Mouse (Mus musculus) myocyte (in vitro differentiated cells): ENCODE data around the gene Gm28038. TPM values are rescaled to one million over a fixed set of nuclear protein-coding genes. Genes with fewer than 3 reads are reported as not detected.

Experiments
- H3K27me3 ChIP-seq: one replicate; pipeline ENCODE4 v1.6.1; 2011; ENCODE audit not compliant: control insufficient read depth, insufficient read depth, insufficient read length
- H3K36me3 ChIP-seq: one replicate; pipeline ENCODE4 v1.6.1; 2011; ENCODE audit not compliant: control insufficient read depth, insufficient read depth
- H3K4me2 ChIP-seq: one replicate; pipeline ENCODE4 v1.6.1; 2011; ENCODE audit warnings: low read depth, control low read depth
- H3K4me3 ChIP-seq: one replicate; pipeline ENCODE4 v1.5.1; 2011; ENCODE audit warnings: mild to moderate bottlenecking, control low read depth, moderate library complexity
- H3K79me2 ChIP-seq: one replicate; pipeline ENCODE4 v1.6.1; 2011; ENCODE audit not compliant: control insufficient read depth, insufficient read depth
- H3ac ChIP-seq: one replicate; pipeline ENCODE4 v1.6.1; 2011; ENCODE audit not compliant: control insufficient read depth, insufficient read length
- CEBPB ChIP-seq: IDR thresholded peaks from 2 replicates; pipeline ENCODE4 v1.6.1; 2011; ENCODE audit warnings: mild to moderate bottlenecking, moderate library complexity; ENCODE audit not compliant: poor library complexity, insufficient read depth, severe bottlenecking
- E2F4 ChIP-seq: IDR thresholded peaks from one replicate; pipeline ENCODE4 v1.6.1; 2011; ENCODE audit warnings: mild to moderate bottlenecking, control low read depth, moderate library complexity; ENCODE audit not compliant: insufficient read depth
- MAX ChIP-seq: IDR thresholded peaks from one replicate; pipeline ENCODE4 v1.6.1; 2011; ENCODE audit warnings: low read depth, mild to moderate bottlenecking, control low read depth
- MYOD1 ChIP-seq, 3 experiments: IDR thresholded peaks; one replicate each; pipeline ENCODE4 v1.6.1; 2011; ENCODE audit warnings: control low read depth in 2 of 3, low read depth in 2 of 3, mild to moderate bottlenecking in 2 of 3, moderate library complexity in 1 of 3; ENCODE audit not compliant: insufficient read length in 2 of 3, control insufficient read depth in 1 of 3
- MYOG ChIP-seq, 3 experiments: IDR thresholded peaks; one replicate each; pipeline ENCODE4 v1.6.1; 2011; ENCODE audit warnings: control low read depth in 2 of 3, low read depth in 2 of 3, mild to moderate bottlenecking in 2 of 3; ENCODE audit not compliant: insufficient read length in 2 of 3, control insufficient read depth in 1 of 3, insufficient read depth in 1 of 3
- POLR2A ChIP-seq: IDR thresholded peaks from one replicate; pipeline ENCODE4 v1.6.1; 2011; ENCODE audit warnings: low read depth, mild to moderate bottlenecking, control low read depth, moderate library complexity; ENCODE audit not compliant: insufficient read length
- POLR2AphosphoS2 ChIP-seq: IDR thresholded peaks from one replicate; pipeline ENCODE4 v1.6.1; 2011; ENCODE audit warnings: low read depth, control low read depth; ENCODE audit not compliant: insufficient read length
- REST ChIP-seq: IDR thresholded peaks from one replicate; pipeline ENCODE4 v1.6.1; 2011; ENCODE audit warnings: mild to moderate bottlenecking, control low read depth, moderate library complexity; ENCODE audit not compliant: insufficient read depth, insufficient read length
- SRF ChIP-seq: IDR thresholded peaks from one replicate; pipeline ENCODE4 v1.6.1; 2011; ENCODE audit warnings: low read depth; ENCODE audit not compliant: control insufficient read depth, insufficient read length
- TCF12 ChIP-seq: IDR thresholded peaks from one replicate; pipeline ENCODE4 v1.6.1; 2011; ENCODE audit warnings: mild to moderate bottlenecking, control low read depth; ENCODE audit not compliant: poor library complexity, insufficient read depth, severe bottlenecking
- TCF3 ChIP-seq: IDR thresholded peaks from one replicate; pipeline ENCODE4 v1.6.1; 2011; ENCODE audit warnings: low read depth, control low read depth; ENCODE audit not compliant: insufficient read length
- USF1 ChIP-seq: IDR thresholded peaks from one replicate; pipeline ENCODE4 v1.6.1; 2011; ENCODE audit warnings: low read depth, mild to moderate bottlenecking, control low read depth, moderate library complexity
- polyA plus RNA-seq: library from polyadenylated mRNA; unstranded; fragments of >200 nt; fragmentation: generic; extraction: Trizol; gene quantifications from one replicate; pipeline ENCODE4 v1.2.1, GENCODE M21; 2012; ENCODE audit warnings: missing spikeins

Gene Gm28038
- polyA plus RNA-seq, 1 experiment = not detected

DNA sequence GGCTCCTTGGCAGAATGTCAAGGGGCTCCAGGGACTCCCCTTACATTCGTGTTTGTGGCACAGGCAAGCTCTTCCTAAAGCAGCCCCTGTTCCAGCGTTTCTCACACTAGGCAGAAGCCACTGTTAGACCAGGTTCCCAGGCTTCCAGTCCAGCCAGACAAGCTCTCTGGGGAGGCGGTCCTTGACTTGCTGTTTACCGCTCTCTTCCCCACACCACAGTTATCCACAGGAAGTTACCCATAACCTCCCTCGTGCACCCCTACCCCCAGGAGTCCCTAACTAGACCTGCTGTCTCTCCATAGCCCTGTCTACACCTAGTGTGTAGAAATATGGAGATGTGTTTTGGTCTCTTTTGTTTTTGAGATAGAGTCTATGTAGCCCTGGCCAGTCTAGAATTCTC, 27.0 kb upstream of the Gm28038 start:
- TF ChIP-seq REST (no peak), SRF (no peak), TCF3 (no peak), MYOG (IDR thresholded peaks at IDR 0.05; ENCODE audit: control insufficient read depth in 1 of 3, insufficient read depth in 1 of 3, insufficient read length in 2 of 3, low read depth in 2 of 3) (no peak), TCF12 (no peak), CEBPB (no peak), MYOD1 (IDR thresholded peaks at IDR 0.05; ENCODE audit: control insufficient read depth in 1 of 3, insufficient read length in 2 of 3, low read depth in 2 of 3) (no peak), USF1 (no peak), E2F4 (no peak), MAX (no peak), POLR2A (no peak), POLR2AphosphoS2 (no peak)
- H3K36me3 ChIP-seq = peaks cover 30% of the 10 kb centered on the region
- H3K79me2 ChIP-seq = peaks cover 53% of the 10 kb centered on the region
- no peak overlapping the region for H3K4me2 ChIP-seq
- no peaks in the 10 kb centered on the region for H3K27me3 ChIP-seq
- H3ac ChIP-seq = no peak overlapping the region
- H3K4me3 ChIP-seq = no peak overlapping the region

DNA sequence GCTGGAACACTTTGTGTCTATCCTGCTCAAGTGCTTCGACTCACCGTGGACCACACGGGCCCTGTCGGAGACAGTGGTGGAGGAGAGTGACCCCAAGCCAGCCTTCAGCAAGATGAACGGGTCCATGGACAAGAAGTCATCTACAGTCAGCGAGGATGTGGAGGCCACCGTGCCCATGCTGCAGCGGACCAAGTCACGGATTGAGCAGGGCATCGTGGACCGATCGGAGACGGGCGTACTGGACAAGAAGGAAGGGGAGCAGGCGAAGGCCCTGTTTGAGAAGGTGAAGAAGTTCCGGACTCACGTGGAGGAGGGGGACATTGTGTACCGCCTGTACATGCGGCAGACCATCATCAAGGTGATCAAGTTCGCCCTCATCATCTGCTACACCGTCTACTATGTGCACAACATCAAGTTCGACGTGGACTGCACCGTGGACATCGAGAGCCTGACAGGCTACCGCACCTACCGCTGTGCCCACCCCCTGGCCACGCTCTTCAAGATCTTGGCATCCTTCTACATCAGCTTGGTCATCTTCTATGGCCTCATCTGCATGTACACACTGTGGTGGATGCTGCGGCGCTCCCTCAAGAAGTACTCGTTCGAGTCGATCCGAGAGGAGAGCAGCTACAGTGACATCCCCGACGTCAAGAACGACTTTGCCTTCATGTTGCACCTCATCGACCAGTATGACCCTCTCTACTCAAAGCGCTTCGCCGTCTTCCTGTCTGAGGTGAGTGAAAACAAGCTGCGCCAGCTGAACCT, 25.0 kb upstream of the Gm28038 start:
- H3ac ChIP-seq = no peak overlapping the region
- peaks cover 56% of the 10 kb centered on the region for H3K79me2 ChIP-seq
- H3K4me2 ChIP-seq = no peak overlapping the region
- no peaks in the 10 kb centered on the region for H3K27me3 ChIP-seq
- TF ChIP-seq E2F4 (no peak), CEBPB (no peak), REST (no peak), POLR2AphosphoS2 (no peak)
- H3K4me3 ChIP-seq = no peak overlapping the region
- H3K36me3 ChIP-seq = peaks cover 35% of the 10 kb centered on the region

DNA sequence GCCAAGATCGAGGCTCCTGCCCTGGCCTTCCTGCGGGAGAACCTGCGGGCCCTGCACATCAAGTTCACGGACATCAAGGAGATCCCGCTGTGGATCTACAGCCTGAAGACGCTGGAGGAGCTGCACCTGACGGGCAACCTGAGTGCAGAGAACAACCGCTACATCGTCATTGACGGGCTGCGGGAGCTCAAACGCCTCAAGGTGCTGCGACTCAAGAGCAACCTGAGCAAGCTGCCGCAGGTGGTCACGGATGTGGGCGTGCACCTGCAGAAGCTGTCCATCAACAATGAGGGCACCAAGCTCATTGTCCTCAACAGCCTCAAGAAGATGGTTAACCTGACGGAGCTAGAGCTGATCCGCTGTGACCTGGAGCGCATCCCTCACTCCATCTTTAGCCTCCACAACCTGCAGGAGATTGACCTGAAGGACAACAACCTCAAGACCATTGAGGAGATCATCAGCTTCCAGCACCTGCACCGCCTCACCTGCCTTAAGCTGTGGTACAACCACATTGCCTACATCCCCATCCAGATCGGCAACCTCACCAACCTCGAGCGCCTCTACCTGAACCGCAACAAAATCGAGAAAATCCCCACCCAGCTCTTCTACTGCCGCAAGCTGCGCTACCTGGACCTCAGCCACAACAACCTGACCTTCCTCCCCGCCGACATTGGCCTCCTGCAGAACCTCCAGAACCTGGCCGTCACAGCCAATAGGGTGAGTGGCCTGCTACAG, 24.1 kb upstream of the Gm28038 start:
- Histone ChIP-seq H3K36me3 (peaks cover 43% of the 10 kb centered on the region), H3ac (no peak overlapping the region), H3K79me2 (peaks cover 62% of the 10 kb centered on the region), H3K4me3 (no peak overlapping the region), H3K4me2 (no peak overlapping the region), H3K27me3 (no peaks in the 10 kb centered on the region)
- no peak for TF ChIP-seq E2F4
- TF ChIP-seq POLR2A = no peak
- TF ChIP-seq REST = no peak
- no peak for TF ChIP-seq CEBPB
- TF ChIP-seq MYOG (IDR thresholded peaks at IDR 0.05; ENCODE audit: control insufficient read depth in 1 of 3, insufficient read depth in 1 of 3, insufficient read length in 2 of 3, low read depth in 2 of 3) = no peak
- no peak for TF ChIP-seq USF1
- no peak for TF ChIP-seq MAX
- no peak for TF ChIP-seq MYOD1 (IDR thresholded peaks at IDR 0.05; ENCODE audit: control insufficient read depth in 1 of 3, insufficient read length in 2 of 3, low read depth in 2 of 3)
- TF ChIP-seq TCF12 = no peak
- no peak for TF ChIP-seq POLR2AphosphoS2

DNA sequence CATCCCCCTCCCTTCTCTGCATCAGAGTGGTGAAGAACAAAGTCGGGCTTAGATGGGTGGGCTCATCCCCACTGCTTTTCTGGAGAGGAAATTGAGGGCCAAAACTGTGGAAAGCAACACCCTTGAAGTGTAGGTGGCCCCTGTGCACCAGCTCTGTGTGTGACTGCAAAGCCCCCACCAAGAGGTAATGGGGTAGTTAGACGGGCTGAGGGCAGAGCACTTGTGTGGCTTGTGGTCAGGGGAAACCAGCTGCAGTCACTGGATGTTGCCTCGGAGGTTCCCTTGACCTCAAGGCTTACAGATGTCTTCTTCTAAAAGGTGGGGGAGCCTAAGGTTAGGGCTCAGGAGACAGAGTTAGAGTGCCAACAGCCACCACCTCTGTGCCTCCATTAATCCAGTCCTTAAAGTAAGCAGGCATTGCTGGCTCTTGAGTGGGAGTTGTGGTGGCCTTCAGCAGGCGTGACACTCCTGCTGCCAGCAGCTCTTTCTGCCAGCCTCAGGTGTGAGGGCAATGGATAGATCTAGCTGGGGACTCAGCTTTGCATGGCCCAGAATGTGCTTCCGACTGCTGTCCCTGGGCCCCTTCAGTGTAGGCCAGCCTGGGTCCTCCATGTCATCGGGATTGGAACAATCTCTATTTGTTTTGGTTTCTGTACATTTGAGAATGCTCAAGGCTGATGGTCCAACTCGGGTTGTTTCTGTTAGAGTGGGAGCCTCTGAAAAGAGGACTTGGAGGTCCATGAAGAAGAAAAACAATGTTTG, 23.0 kb upstream of the Gm28038 start:
- H3K27me3 ChIP-seq = no peaks in the 10 kb centered on the region
- TF ChIP-seq POLR2AphosphoS2 = no peak
- peak in 1 of 3 experiments; percentile 62 for TF ChIP-seq MYOD1 (IDR thresholded peaks at IDR 0.05; ENCODE audit: control insufficient read depth in 1 of 3, insufficient read length in 2 of 3, low read depth in 2 of 3)
- TF ChIP-seq MYOG (IDR thresholded peaks at IDR 0.05; ENCODE audit: control insufficient read depth in 1 of 3, insufficient read depth in 1 of 3, insufficient read length in 2 of 3, low read depth in 2 of 3) = peak in 1 of 3 experiments; percentile 65
- no peak for TF ChIP-seq CEBPB
- no peak for TF ChIP-seq E2F4
- H3K4me3 ChIP-seq = no peak overlapping the region
- peak overlapping the region; percentile 93 for H3K4me2 ChIP-seq
- H3ac ChIP-seq = no peak overlapping the region
- peaks cover 53% of the 10 kb centered on the region for H3K79me2 ChIP-seq
- peaks cover 50% of the 10 kb centered on the region for H3K36me3 ChIP-seq
